Mouse (Mus musculus) mouse embryonic stem cell (cell line): ENCODE measurements around the gene Mest.

Source experiments
- in situ Hi-C, 2 experiments: fragments of 300-500 bp; cut with MboI; formaldehyde crosslinking; loops; 1 replicate in 1 of 2; 3 replicates in 1 of 2; pipeline ENCODE4 v1.14.3; 2019 to 2020; ENCODE audit warnings: low sequenced_read_pairs in 2 of 2, low pct_unique_long_range_greater_than_20kb in 1 of 2, mixed read lengths in 1 of 2; ENCODE audit not compliant: unreplicated experiment in 1 of 2

Gene Mest

GRCm38 (mm10) chr6:30723331-30723730, at the start of gene Mest:
Gene Mest, plus strand, starts transcription at chr6:30723547.
- in situ Hi-C loops, result no loop called here

GRCm38 (mm10) chr6:30673764-30674561, 49.4 kb upstream of the Mest start:
- in situ Hi-C loops, result no loop called here

- in situ Hi-C loops, result no loop called here
Measured at GRCm38 (mm10) chr6:30674714-30675280, 48.5 kb upstream of the Mest start.

- in situ Hi-C loops, result no loop called here
Measured at GRCm38 (mm10) chr6:30675281-30675771, 48.0 kb upstream of the Mest start.

GRCm38 (mm10) chr6:30676506-30676905, 46.8 kb upstream of the Mest start:
- in situ Hi-C loops, result no loop called here

GRCm38 (mm10) chr6:30677591-30677990, 45.8 kb upstream of the Mest start:
- in situ Hi-C loops, result no loop called here

GRCm38 (mm10) chr6:30678482-30678881, 44.9 kb upstream of the Mest start:
- in situ Hi-C loops, result no loop called here

GRCm38 (mm10) chr6:30679567-30679966, 43.8 kb upstream of the Mest start:
- in situ Hi-C loops, result no loop called here

GRCm38 (mm10) chr6:30680442-30680841, 42.9 kb upstream of the Mest start:
- in situ Hi-C loops, result no loop called here

- in situ Hi-C loops, result no loop called here
Measured at GRCm38 (mm10) chr6:30681935-30682900, 41.1 kb upstream of the Mest start.

- in situ Hi-C loops, result no loop called here
Measured at GRCm38 (mm10) chr6:30684570-30684969, 38.8 kb upstream of the Mest start.

- in situ Hi-C loops, result no loop called here
Measured at GRCm38 (mm10) chr6:30687198-30687597, 36.1 kb upstream of the Mest start.

- in situ Hi-C loops, result no loop called here
Measured at GRCm38 (mm10) chr6:30692826-30693225, 30.5 kb upstream of the Mest start.

GRCm38 (mm10) chr6:30693350-30693991, 29.9 kb upstream of the Mest start, which contains the start of gene Cep41:
Gene Cep41, minus strand, starts transcription at chr6:30693749.
- in situ Hi-C loops, result no loop called here

- in situ Hi-C loops, result no loop called here
Measured at GRCm38 (mm10) chr6:30694209-30694608, 29.1 kb upstream of the Mest start.

GRCm38 (mm10) chr6:30695124-30695523, 28.2 kb upstream of the Mest start:
- in situ Hi-C loops, result no loop called here

GRCm38 (mm10) chr6:30697464-30697863, 25.9 kb upstream of the Mest start:
- in situ Hi-C loops, result no loop called here

- in situ Hi-C loops, result no loop called here
Measured at GRCm38 (mm10) chr6:30698036-30698435, 25.3 kb upstream of the Mest start.
